Mouse (Mus musculus): Measurements from ENCODE around the gene Creb3l4. TPM values are rescaled to one million over a fixed set of nuclear protein-coding genes. Genes with fewer than 3 reads are reported as not detected.

Creb3l4 gene
- polyA plus RNA-seq, 1 experiment, result 1.3 TPM

DNA sequence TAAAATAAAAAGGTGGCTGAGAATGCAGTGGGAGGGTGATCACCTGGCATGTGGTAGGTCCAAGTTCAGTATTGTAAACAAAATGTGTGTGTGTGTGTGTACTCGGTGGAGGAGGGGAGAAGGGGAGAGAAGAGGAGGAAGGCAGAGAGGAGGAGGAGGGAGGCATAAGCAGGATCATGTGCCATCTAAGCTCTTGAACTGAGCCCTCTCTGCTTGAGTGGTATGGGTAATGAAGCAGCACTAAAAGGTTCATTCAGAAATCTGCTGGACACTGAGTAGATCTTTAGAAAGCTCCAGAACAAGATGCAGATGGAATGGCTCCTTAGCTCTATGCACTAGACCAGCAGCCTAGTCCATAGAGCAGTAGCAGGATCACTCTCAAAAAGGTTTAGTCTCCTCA is 40.4 kb downstream of the Creb3l4 start:
- H3K4me3 ChIP-seq (ENCODE audit: control insufficient read depth, insufficient read depth, low read length), result no peak overlapping the region
- no peak overlapping the region for H3K27ac ChIP-seq (ENCODE audit: control insufficient read depth, insufficient read depth, low read length)
- no peak for DNase-seq
- peaks cover 7% of the 10 kb centered on the region; the same call in 1 of the 2 replicates for H3K36me3 ChIP-seq (ENCODE audit: control insufficient read depth, insufficient read depth, low read length)
- no peak for TF ChIP-seq POLR2A (IDR thresholded peaks at IDR 0.05; ENCODE audit: control insufficient read depth, extremely low read depth, insufficient read depth, low read length, poor library complexity)
- no peak for TF ChIP-seq CTCF (IDR thresholded peaks at IDR 0.05; ENCODE audit: borderline replicate concordance, control insufficient read depth, extremely low read depth, insufficient read depth, low read length, poor library complexity)
- H3K27me3 ChIP-seq (ENCODE audit: control insufficient read depth, insufficient read depth, low read length), result no peaks in the 10 kb centered on the region
- no peaks in the 10 kb centered on the region for H3K4me1 ChIP-seq (replicated peaks; ENCODE audit: control insufficient read depth, insufficient read depth, low read length)
- WGBS, result 85% methylated on average over 1 of the region's 1 CpGs

- WGBS, result 96% methylated on average over 1 of the region's 1 CpGs
- no peaks in the 10 kb centered on the region for H3K36me3 ChIP-seq (ENCODE audit: control insufficient read depth, insufficient read depth, low read length)
Measured at GRCm38 (mm10) chr3:90197548-90197947, 45.8 kb downstream of the Creb3l4 start.

DNA sequence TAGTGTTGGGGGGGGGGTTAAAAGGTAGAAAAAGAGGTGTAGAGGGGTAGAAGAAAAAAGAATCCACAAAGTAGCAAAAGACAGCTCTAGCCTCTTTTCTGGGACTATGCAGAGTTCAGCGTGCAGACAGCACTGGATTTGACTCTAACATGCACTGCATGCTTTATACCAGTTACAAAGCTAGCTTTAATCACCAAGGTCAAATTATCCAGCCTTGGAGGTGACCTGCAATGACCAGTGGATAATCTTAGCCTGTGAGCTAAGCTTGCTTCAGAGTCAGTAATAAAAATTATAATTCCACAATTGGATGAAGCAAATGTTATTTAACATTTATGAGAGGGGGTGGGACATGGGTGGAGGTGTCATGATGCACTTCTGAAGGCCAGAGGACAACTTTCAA is 47.7 kb downstream of the Creb3l4 start:
- WGBS, result 68% methylated on average over 1 of the region's 1 CpGs
- no peaks in the 10 kb centered on the region for H3K36me3 ChIP-seq (ENCODE audit: control insufficient read depth, insufficient read depth, low read length)
- H3K27me3 ChIP-seq (ENCODE audit: control insufficient read depth, insufficient read depth, low read length), result no peaks in the 10 kb centered on the region
- DNase-seq, result no peak
- no peak overlapping the region for H3K4me3 ChIP-seq (ENCODE audit: control insufficient read depth, insufficient read depth, low read length)
- no peak overlapping the region for H3K27ac ChIP-seq (ENCODE audit: control insufficient read depth, insufficient read depth, low read length)
- no peaks in the 10 kb centered on the region for H3K4me1 ChIP-seq (replicated peaks; ENCODE audit: control insufficient read depth, insufficient read depth, low read length)
- TF ChIP-seq POLR2A (IDR thresholded peaks at IDR 0.05; ENCODE audit: control insufficient read depth, extremely low read depth, insufficient read depth, low read length, poor library complexity), result no peak
- TF ChIP-seq CTCF (IDR thresholded peaks at IDR 0.05; ENCODE audit: borderline replicate concordance, control insufficient read depth, extremely low read depth, insufficient read depth, low read length, poor library complexity), result no peak

More at GRCm38 (mm10) chr3:90197548-90197947, 45.8 kb downstream of the Creb3l4 start:
- H3K27ac ChIP-seq (ENCODE audit: control insufficient read depth, insufficient read depth, low read length), result no peak overlapping the region
- no peak overlapping the region for H3K4me3 ChIP-seq (ENCODE audit: control insufficient read depth, insufficient read depth, low read length)
- no peak for DNase-seq
- no peak for TF ChIP-seq CTCF (IDR thresholded peaks at IDR 0.05; ENCODE audit: borderline replicate concordance, control insufficient read depth, extremely low read depth, insufficient read depth, low read length, poor library complexity)
- TF ChIP-seq POLR2A (IDR thresholded peaks at IDR 0.05; ENCODE audit: control insufficient read depth, extremely low read depth, insufficient read depth, low read length, poor library complexity), result no peak
- no peaks in the 10 kb centered on the region for H3K4me1 ChIP-seq (replicated peaks; ENCODE audit: control insufficient read depth, insufficient read depth, low read length)
- H3K27me3 ChIP-seq (ENCODE audit: control insufficient read depth, insufficient read depth, low read length), result no peaks in the 10 kb centered on the region

DNA sequence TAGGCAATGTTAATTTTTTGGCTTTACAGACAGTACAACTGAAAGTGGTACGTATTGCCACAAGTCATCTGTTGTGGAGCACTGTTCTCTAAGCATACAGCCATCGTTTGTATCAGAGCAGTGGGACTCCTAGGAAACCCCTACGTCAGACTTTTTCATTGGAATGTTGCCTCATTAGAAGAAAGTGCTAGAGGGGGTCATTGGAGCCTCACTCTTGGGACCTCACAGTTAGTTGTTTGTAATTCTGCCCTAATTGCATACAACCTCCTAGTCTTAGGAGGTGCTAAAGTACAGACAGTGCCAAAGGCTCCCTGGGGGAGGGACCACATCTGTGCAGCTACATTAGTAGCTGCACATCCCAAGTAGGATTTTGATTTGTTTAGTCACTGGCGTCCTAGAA is 48.6 kb downstream of the Creb3l4 start:
- H3K27ac ChIP-seq (ENCODE audit: control insufficient read depth, insufficient read depth, low read length), result no peak overlapping the region
- H3K4me1 ChIP-seq (replicated peaks; ENCODE audit: control insufficient read depth, insufficient read depth, low read length), result no peaks in the 10 kb centered on the region
- H3K36me3 ChIP-seq (ENCODE audit: control insufficient read depth, insufficient read depth, low read length), result no peaks in the 10 kb centered on the region
- H3K4me3 ChIP-seq (ENCODE audit: control insufficient read depth, insufficient read depth, low read length), result no peak overlapping the region
- no peaks in the 10 kb centered on the region for H3K27me3 ChIP-seq (ENCODE audit: control insufficient read depth, insufficient read depth, low read length)
- no peak for TF ChIP-seq CTCF (IDR thresholded peaks at IDR 0.05; ENCODE audit: borderline replicate concordance, control insufficient read depth, extremely low read depth, insufficient read depth, low read length, poor library complexity)
- TF ChIP-seq POLR2A (IDR thresholded peaks at IDR 0.05; ENCODE audit: control insufficient read depth, extremely low read depth, insufficient read depth, low read length, poor library complexity), result no peak
- DNase-seq, result no peak
- WGBS, result 90% methylated on average over 4 of the region's 4 CpGs

- 88% methylated on average over 11 of the region's 11 CpGs for WGBS
- no peak for TF ChIP-seq POLR2A (IDR thresholded peaks at IDR 0.05; ENCODE audit: control insufficient read depth, extremely low read depth, insufficient read depth, low read length, poor library complexity)
- no peak for TF ChIP-seq CTCF (IDR thresholded peaks at IDR 0.05; ENCODE audit: borderline replicate concordance, control insufficient read depth, extremely low read depth, insufficient read depth, low read length, poor library complexity)
- no peak overlapping the region for H3K4me3 ChIP-seq (ENCODE audit: control insufficient read depth, insufficient read depth, low read length)
- no peaks in the 10 kb centered on the region for H3K36me3 ChIP-seq (ENCODE audit: control insufficient read depth, insufficient read depth, low read length)
- H3K27me3 ChIP-seq (ENCODE audit: control insufficient read depth, insufficient read depth, low read length), result no peaks in the 10 kb centered on the region
- no peak for DNase-seq
- H3K27ac ChIP-seq (ENCODE audit: control insufficient read depth, insufficient read depth, low read length), result no peak overlapping the region
- no peaks in the 10 kb centered on the region for H3K4me1 ChIP-seq (replicated peaks; ENCODE audit: control insufficient read depth, insufficient read depth, low read length)
Measured at GRCm38 (mm10) chr3:90190859-90191510, 52.3 kb downstream of the Creb3l4 start.

Other genes starting within 250 kb of the Creb3l4 start
- gene Hax1, start 244.7 kb downstream of the Creb3l4 start, polyA plus RNA-seq (2012; rRNA removed), result 53.9 and 61.4 TPM in 2 replicates
- gene 4933434E20Rik, start 191.9 kb downstream of the Creb3l4 start, polyA plus RNA-seq (2012; rRNA removed), result 45.9 and 59.7 TPM in 2 replicates
- gene Ubap2l, start 190.9 kb downstream of the Creb3l4 start, polyA plus RNA-seq (2012; rRNA removed), result 199 and 208 TPM in 2 replicates
- gene Tpm3, start 170.9 kb downstream of the Creb3l4 start, polyA plus RNA-seq (2012; rRNA removed), result 252 and 262 TPM in 2 replicates
- gene Nup210l, start 139.4 kb downstream of the Creb3l4 start, polyA plus RNA-seq (2012; rRNA removed), result 1.5 and 1.6 TPM in 2 replicates
- 1,542 and 2,177 TPM in 2 replicates for gene Rps27, start 29.9 kb downstream of the Creb3l4 start, polyA plus RNA-seq (2012; rRNA removed)
- 1.4 and 1.5 TPM in 2 replicates for gene Rab13, start 29.8 kb downstream of the Creb3l4 start, polyA plus RNA-seq (2012; rRNA removed)
- 84.4 and 91.7 TPM in 2 replicates for gene Jtb, start 11.9 kb downstream of the Creb3l4 start, polyA plus RNA-seq (2012; rRNA removed)
- gene Slc39a1, start 4.7 kb upstream of the Creb3l4 start, polyA plus RNA-seq (2012; rRNA removed), result 68.5 and 69.2 TPM in 2 replicates
- 151 and 161 TPM in 2 replicates for gene Crtc2, start 10.7 kb upstream of the Creb3l4 start, polyA plus RNA-seq (2012; rRNA removed)
- 163 and 182 TPM in 2 replicates for gene Dennd4b, start 21.7 kb upstream of the Creb3l4 start, polyA plus RNA-seq (2012; rRNA removed)
- 69.8 and 77.6 TPM in 2 replicates for gene Gatad2b, start 49.7 kb upstream of the Creb3l4 start, polyA plus RNA-seq (2012; rRNA removed)
- 15.0 and 21.2 TPM in 2 replicates for gene Slc27a3, start 146.4 kb upstream of the Creb3l4 start, polyA plus RNA-seq (2012; rRNA removed)
- gene Ints3, start 190.1 kb upstream of the Creb3l4 start, polyA plus RNA-seq (2012; rRNA removed), result 46.2 and 47.4 TPM in 2 replicates
- 9.2 and 11.4 TPM in 2 replicates for gene Npr1, start 222.4 kb upstream of the Creb3l4 start, polyA plus RNA-seq (2012; rRNA removed)
- 50.1 and 50.8 TPM in 2 replicates for gene Ilf2, start 232.6 kb upstream of the Creb3l4 start, polyA plus RNA-seq (2012; rRNA removed)
- 20.8 and 27.8 TPM in 2 replicates for gene Snapin, start 247.5 kb upstream of the Creb3l4 start, polyA plus RNA-seq (2012; rRNA removed)

All from thymus, adult 2 months (tissue).